Mouse (Mus musculus): ENCODE data around the gene C2cd4c.

DNA sequence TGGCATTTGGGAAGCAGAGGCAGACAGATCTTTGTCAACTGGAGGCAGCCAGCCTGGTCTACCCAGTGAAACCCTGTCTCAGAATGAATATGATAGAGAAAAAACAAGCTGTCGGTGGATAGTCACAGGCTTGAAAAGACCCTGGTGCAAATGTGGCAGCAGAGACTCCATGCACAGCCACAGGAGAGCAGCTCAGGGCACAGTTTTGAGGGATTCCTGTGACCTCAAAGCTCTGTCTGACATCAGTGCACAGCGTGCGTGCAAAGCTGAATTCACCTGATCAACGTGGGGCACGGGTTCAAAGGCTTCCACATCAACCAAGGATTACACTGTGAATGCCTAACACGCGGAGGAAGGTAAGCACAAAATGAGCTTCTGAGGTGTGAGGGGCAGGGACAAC lies 33.5 kb downstream of the C2cd4c start:
- TF ChIP-seq CTCF (IDR thresholded peaks at IDR 0.05) = no peak
- TF ChIP-seq POLR2A (IDR thresholded peaks at IDR 0.05; ENCODE audit: insufficient read depth, low read depth, low read length) = no peak
- no peak for TF ChIP-seq EP300 (IDR thresholded peaks at IDR 0.05; ENCODE audit: insufficient read depth, low read depth, low read length)
